ENCODE assay signal across 20 mouse cellular contexts in the genomic region with DNA sequence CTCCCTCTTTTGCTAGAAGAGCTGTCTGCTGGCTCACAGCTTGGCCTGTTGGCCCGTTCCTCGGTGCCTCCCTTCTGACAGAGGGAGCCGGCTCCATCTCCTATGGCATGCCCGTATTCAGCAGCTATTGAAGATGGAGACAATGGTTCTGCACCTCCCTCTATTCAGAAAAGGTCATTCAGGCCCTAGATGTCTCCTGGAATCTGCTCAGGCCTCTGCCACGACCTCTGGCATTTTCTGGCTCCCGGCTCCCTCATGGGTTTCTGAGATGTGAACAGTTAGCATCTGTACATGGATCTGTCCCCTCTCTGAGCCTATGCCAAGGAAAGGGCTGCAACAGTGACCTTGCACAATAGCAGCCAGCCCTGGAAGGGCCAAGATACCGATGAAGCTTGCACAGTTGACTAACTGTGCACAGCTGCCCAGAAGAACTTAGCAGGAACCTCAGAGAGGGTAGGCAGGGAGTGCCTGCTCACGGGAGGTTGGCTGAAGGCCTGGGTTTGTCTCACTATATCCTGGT. TPM values are rescaled to one million over a fixed set of nuclear protein-coding genes. Genes with fewer than 3 reads are reported as not detected.
DNase-seq lines count a peak whose midpoint lies in the region; ATAC-seq and TF ChIP-seq lines count a peak whose summit lies in the region.
"Had no signal": no experiment of that assay in that cellular context is flagged by ENCODE, and none has a peak within 500 bp of the region (broad histone marks: within the 10 kb centered on the region; RNA-seq: fewer than 3 reads in every experiment).

No protein-coding gene starts in this region.

- 35% methylated on average over 8 of the region's 8 CpGs for WGBS in midbrain, embryonic 11.5 days
- 29% methylated on average over 8 of the region's 8 CpGs for WGBS in midbrain, postnatal 0 days

- H3K9ac ChIP-seq in midbrain, embryonic 11.5 days (ENCODE audit: low read length) = no peak overlapping the region
- H3K9ac ChIP-seq in midbrain, postnatal 0 days (replicated peaks; ENCODE audit: low read length, poor library complexity, severe bottlenecking) = no peak overlapping the region
- H3K9ac ChIP-seq: hindbrain, embryonic 12.5 days; lung, embryonic 14.5 days; stomach, embryonic 15.5 days had no signal

- no peak overlapping the region for H3K4me2 ChIP-seq in midbrain, embryonic 11.5 days
- H3K4me2 ChIP-seq in midbrain, postnatal 0 days (ENCODE audit: low read depth, low read length, poor library complexity, severe bottlenecking) = no peak overlapping the region
- H3K4me2 ChIP-seq: heart, embryonic 11.5 days; hindbrain, embryonic 12.5 days; liver, embryonic 11.5 days; lung, embryonic 14.5 days; stomach, embryonic 15.5 days had no signal

- H3K4me3 ChIP-seq in midbrain, embryonic 11.5 days (ENCODE audit: low read depth, low read length) = no peak overlapping the region
- no peak overlapping the region for H3K4me3 ChIP-seq in midbrain, postnatal 0 days (ENCODE audit: low read depth, low read length)
- H3K4me3 ChIP-seq: gastrocnemius, adult 2 months; hindbrain, embryonic 12.5 days; stomach, embryonic 15.5 days had no signal

- no peak for TF ChIP-seq CTCF in midbrain, postnatal 0 days (IDR thresholded peaks at IDR 0.05)

- H3K4me1 ChIP-seq in midbrain, embryonic 11.5 days (ENCODE audit: control insufficient read depth, insufficient read depth, low read length) = no peaks in the 10 kb centered on the region
- H3K4me1 ChIP-seq in midbrain, postnatal 0 days (ENCODE audit: insufficient read depth, low read length) = no peaks in the 10 kb centered on the region
- H3K4me1 ChIP-seq: hindbrain, embryonic 12.5 days; stomach, embryonic 15.5 days had no signal

- no peak overlapping the region for H3K27ac ChIP-seq in midbrain, embryonic 11.5 days (ENCODE audit: low read depth, low read length)
- no peak overlapping the region for H3K27ac ChIP-seq in midbrain, postnatal 0 days (ENCODE audit: low read depth, low read length)
- H3K27ac ChIP-seq: gastrocnemius, adult 2 months; hindbrain, embryonic 12.5 days; stomach, embryonic 15.5 days had no signal

- ATAC-seq in midbrain, embryonic 11.5 days (ENCODE audit: low FRiP score) = no peak
- ATAC-seq in midbrain, postnatal 0 days (ENCODE audit: low FRiP score) = no peak
- ATAC-seq: inflammation-experienced regulatory T-cells, adult 6 months; midbrain, embryonic 16.5 days had no signal

- H3K36me3 ChIP-seq in midbrain, embryonic 11.5 days (ENCODE audit: control insufficient read depth, insufficient read depth, low read length) = no peaks in the 10 kb centered on the region
- no peaks in the 10 kb centered on the region for H3K36me3 ChIP-seq in midbrain, postnatal 0 days (ENCODE audit: insufficient read depth, low read length)
- H3K36me3 ChIP-seq: hindbrain, embryonic 12.5 days; stomach, embryonic 15.5 days had no signal

- no peaks in the 10 kb centered on the region for H3K9me3 ChIP-seq in midbrain, embryonic 11.5 days (ENCODE audit: control insufficient read depth, low read length)
- no peaks in the 10 kb centered on the region for H3K9me3 ChIP-seq in midbrain, postnatal 0 days (ENCODE audit: low read length)
- H3K9me3 ChIP-seq: hindbrain, embryonic 12.5 days; stomach, embryonic 15.5 days had no signal

- peak; percentile 20 to 25 for DNase-seq in cerebellum, postnatal 10 days
- no peak for DNase-seq in cerebellum, adult 9-11 months
- DNase-seq in midbrain, embryonic 11.5 days (ENCODE audit: low spot score, missing footprints) = peak; percentile 79
- DNase-seq in midbrain, postnatal 0 days (ENCODE audit: low spot score) = no peak
- peak; percentile 40 for DNase-seq in lung, postnatal 36 days
- no peak for DNase-seq in right cerebral cortex, postnatal 4 days
- no peak for DNase-seq in right cerebral cortex, postnatal 14 days
- DNase-seq: cerebellum, adult 11 months; cerebellum, postnatal 25 days; gastrocnemius, adult 2 months; heart, postnatal 10 days; kidney, adult 2 months; lung, embryonic 14.5 days; thymus, adult 18-20 months had no signal

- no peaks in the 10 kb centered on the region for H3K27me3 ChIP-seq in midbrain, embryonic 11.5 days (ENCODE audit: control insufficient read depth, insufficient read depth, low read length)
- H3K27me3 ChIP-seq in midbrain, postnatal 0 days (ENCODE audit: insufficient read depth, low read length) = no peaks in the 10 kb centered on the region
- H3K27me3 ChIP-seq: hindbrain, embryonic 12.5 days; stomach, embryonic 15.5 days had no signal

RNA-seq across cellular contexts. Expression of a gene that starts 45.5 kb away (rescaled TPM):
- 3.8 TPM in 2 replicates for polyA plus RNA-seq in midbrain, embryonic 11.5 days (2014; fragmentation: Nextera tagmentation; extraction: Ambion mirVana)
- total RNA-seq in midbrain, postnatal 0 days (2014; rRNA removed) = 15.4 and 16.3 TPM in 2 replicates
- 4.5 and 5.6 TPM in 2 replicates for polyA plus RNA-seq in midbrain, postnatal 0 days (2015; fragmentation: Nextera tagmentation; extraction: Ambion mirVana)

Comparison
In these comparisons a context has a peak if more than half of its experiments do, and no peak if none do; other contexts are left out.
1. DNase-seq: peak in cerebellum, postnatal 10 days (2 of 2), midbrain, embryonic 11.5 days (single experiment) and lung, postnatal 36 days (single experiment); none in cerebellum, adult 9-11 months (single experiment), midbrain, postnatal 0 days (single experiment), right cerebral cortex, postnatal 4 days (single experiment) and right cerebral cortex, postnatal 14 days (single experiment).